Mouse (Mus musculus) T-helper 1 cell (primary cell): ENCODE data around the gene Gdf2.

Source experiments
- in situ Hi-C: fragments of 300-600 bp; cut with MboI, MseI; formaldehyde crosslinking; loops from one replicate; pipeline ENCODE4 v1.15.1; 2025; ENCODE audit warnings: high pct_unique_total_duplicates

Gene Gdf2

DNA sequence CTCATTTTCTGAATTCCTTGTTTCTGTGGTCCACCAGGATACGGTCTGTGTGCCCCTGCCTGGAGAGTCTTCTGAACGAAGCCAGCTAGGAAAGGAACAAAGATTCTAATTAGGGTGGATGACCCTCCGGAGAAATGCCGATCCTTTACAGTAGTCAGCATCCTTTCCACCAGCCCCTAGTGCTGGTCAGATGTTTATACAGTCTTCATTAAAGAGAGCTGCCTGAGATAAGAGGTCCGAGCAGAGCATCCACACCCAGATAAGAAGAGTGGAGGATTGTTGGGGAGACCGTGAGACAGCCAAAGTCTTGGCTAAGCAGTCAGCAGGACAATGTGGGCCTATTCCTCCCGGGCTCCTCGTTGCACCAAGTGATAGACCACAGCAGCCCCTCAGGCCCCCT is at the start of gene Gdf2:
Gene Gdf2 (plus strand): TSS at position 301 of the 400 bp plus-strand sequence.
- in situ Hi-C loops: no loop called here

GRCm38 (mm10) chr14:33891507-33891906 is 49.3 kb upstream of the Gdf2 start:
- in situ Hi-C loops: no loop called here

- in situ Hi-C loops: no loop called here
Measured at GRCm38 (mm10) chr14:33895777-33896176, 45.1 kb upstream of the Gdf2 start.

GRCm38 (mm10) chr14:33896628-33897300 is 44.1 kb upstream of the Gdf2 start:
- in situ Hi-C loops: no loop called here

DNA sequence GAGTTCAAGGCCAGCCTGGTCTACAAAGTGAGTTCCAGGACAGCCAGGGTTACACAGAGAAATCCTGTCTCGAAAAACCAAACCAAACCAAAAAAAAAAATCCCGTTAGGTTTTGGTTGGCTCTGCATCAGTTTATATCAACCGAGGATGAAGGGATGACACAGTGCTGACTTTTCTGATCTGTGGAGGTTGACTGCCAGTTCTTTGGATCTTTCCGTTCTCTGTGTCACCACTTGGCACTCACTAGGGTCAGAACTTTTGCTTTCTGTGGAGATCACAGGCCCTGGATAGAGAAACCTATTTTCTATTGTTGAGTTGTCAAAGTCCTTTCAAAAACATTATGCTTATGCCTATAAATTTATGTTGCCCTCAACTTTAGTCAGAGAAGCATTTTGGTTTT is 38.1 kb upstream of the Gdf2 start:
- in situ Hi-C loops: no loop called here

GRCm38 (mm10) chr14:33903199-33903598 is 37.6 kb upstream of the Gdf2 start:
- in situ Hi-C loops: no loop called here

DNA sequence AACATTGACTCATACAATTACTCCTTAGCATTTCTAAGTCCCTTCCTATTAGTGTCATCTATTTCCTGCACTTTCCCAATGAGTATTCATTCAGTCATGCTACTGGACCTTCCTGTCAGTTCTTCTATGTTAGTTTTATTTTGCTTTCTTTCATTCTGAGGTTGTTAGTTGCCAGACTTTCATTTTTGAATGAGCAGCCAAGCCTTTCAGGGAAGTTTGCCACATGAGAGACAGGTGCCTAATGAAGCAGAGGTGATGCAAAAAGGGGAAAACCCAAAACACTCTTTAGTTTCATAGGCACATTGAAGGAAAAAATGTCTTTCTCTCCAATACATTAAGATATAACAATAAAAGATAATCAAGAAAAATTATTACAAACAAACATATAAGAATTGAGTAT is 36.0 kb upstream of the Gdf2 start:
- in situ Hi-C loops: no loop called here

DNA sequence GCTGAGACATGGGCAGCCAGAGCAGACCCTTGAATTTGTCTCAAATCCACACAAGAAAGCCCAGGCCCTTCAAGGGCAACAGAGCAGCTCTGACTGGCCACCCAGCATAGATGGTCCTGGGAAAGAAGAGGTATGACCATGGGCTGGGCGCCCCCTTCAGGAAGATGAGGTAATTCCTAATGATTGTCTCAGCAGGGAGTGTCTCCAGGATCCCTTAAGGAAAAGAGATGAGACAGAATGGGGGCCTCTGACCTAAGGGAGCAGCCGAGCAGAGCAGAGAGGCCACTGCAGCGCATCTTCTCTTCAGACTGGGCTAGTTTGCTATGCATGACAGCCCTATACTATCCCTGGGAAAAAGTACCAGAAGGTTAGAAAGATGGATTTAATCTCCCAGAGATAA is 27.1 kb upstream of the Gdf2 start:
- in situ Hi-C loops: no loop called here

GRCm38 (mm10) chr14:33914206-33914605 is 26.6 kb upstream of the Gdf2 start:
- in situ Hi-C loops: no loop called here

DNA sequence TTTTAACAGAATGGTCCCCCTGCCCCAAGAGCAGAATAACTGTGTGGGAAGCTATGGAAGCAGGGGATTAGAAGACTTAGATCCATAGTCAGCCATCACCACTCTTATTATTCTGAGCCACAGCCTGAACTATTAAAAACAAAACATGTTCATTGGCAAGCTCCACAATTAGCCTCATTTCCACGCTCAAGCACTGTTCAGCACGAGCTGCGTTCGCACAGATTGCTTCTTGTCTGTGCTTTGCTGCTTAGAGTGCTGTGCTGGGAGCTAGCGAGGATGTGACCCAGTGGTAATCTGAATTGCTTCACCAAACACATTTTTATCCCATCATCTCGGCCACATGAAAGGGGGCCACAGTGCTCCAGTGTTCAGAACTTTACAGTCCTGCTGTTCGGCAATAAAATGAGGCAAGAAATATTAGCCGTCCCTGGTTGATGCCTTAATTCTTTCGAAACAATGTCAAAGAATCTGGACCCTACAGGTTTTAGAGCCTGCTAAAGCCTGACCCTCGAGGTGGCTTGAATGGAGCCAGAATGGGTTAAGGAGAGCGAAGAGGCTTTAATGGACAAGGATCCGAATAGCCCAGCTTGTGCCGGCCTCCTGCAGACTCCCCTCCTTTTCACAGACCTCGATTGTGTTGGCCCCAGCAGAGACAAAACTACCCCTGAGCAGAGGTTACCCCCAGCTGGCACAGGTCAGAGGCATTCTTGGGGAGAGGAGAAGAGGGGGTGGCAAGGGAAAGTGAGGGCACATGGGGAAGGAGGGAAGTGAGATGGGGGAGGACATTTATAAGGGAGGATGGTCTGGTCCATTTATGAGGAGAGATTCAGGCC is 19.9 kb upstream of the Gdf2 start:
- in situ Hi-C loops: no loop called here

- in situ Hi-C loops: no loop called here
Measured at GRCm38 (mm10) chr14:33922771-33923167, 18.1 kb upstream of the Gdf2 start.

- in situ Hi-C loops: no loop called here
Measured at GRCm38 (mm10) chr14:33923168-33924070, 17.4 kb upstream of the Gdf2 start, which contains the start of gene Gdf10. Gene Gdf10 (plus strand): TSS chr14:33923587.

- in situ Hi-C loops: loop anchor here (10.0 kb wide), 1 partner anchor 237 kb away; no protein-coding TSS in a partner anchor
Measured at GRCm38 (mm10) chr14:33931853-33932252, 9.0 kb upstream of the Gdf2 start.

GRCm38 (mm10) chr14:33932935-33933703 is 7.7 kb upstream of the Gdf2 start:
- in situ Hi-C loops: loop anchor here (10.0 kb wide), 1 partner anchor 238 kb away; no protein-coding TSS in a partner anchor

DNA sequence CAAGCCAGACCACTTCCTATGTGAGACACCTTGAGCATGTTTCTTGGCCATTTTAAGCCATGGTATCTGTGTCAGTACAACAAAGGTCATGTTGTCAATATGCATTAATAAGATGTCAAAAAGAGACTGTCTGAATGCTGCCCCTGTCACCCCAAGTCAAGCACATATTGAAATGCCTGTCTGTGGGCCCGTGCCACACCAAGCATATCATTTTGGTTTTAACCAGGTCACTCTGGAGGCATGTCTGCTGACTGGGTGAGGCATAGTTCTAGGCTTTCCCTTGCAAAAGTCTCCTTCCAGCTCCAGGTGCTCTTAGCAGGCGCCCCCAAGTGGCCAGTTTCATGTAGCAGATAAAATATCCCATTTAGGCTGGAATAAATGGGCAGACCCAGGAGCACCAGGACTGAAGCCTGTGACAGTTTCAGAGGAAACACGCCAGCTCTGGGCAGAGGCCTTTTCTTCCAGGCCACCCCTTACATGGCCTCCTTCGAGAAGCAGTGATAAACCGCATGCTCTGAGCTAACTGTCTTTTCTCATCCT is 7.0 kb upstream of the Gdf2 start:
- in situ Hi-C loops: loop anchor here (10.0 kb wide), 1 partner anchor 239 kb away; no protein-coding TSS in a partner anchor

- in situ Hi-C loops: loop anchor here (10.0 kb wide), 1 partner anchor 244 kb away; no protein-coding TSS in a partner anchor
Measured at GRCm38 (mm10) chr14:33939117-33939516, 1.7 kb upstream of the Gdf2 start.

GRCm38 (mm10) chr14:33942222-33942621 is 1.4 kb downstream of the Gdf2 start:
- in situ Hi-C loops: no loop called here

GRCm38 (mm10) chr14:33946125-33946524 is 5.3 kb downstream of the Gdf2 start:
- in situ Hi-C loops: no loop called here

DNA sequence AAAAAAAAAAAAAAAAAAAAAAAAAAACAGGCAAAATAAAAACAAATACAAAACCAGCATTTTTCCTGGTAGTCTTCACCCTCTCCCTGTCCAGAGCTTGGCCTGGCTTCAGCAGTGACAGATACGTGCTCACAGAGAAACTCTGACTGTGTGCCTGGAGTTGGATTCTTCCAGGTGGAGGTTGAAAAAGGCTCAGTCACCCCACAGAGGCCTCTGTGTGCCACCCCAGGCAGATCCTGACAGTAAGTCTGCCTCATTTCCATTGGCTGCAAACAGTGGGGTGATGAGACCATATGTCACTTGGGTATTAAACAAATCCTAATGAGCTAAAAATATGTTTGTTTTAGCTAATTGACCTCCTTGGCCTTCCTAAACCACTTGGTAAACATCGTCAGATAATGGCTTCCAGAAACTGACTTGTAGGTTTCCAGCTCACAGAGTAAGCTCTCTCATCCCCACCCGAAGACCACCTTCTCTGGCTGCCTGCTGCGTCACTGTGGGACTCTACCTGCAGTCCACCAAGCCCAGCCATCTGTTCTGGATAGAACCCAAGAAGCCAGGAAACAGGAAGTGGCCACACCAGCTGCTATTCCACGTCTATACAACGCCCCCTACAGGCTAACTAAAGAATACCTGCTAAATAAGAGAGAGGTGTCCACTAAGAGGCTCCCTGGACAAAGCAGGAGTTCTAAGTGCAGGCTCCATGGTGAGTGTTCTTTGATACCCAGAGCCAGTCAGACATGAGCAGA is 11.6 kb downstream of the Gdf2 start:
- in situ Hi-C loops: no loop called here

DNA sequence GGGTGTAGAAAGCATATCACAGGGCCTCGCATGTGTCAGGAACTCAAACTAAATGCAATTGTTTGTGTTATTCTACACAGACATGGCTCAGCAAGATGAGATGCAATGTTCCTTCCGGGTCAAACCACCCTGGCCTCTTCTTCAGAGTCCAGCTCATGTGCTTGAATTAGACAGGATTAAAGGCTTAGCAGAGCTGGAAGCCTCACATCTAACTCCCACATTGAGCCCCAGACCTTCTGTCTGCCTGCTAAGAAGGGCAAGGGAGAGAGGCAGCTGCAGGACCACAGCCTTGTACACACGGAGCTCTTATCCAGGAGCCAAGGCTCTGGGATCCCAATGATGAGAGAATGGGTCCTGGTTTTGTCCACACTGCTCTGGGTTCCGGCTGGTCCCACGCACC is 12.9 kb downstream of the Gdf2 start, which contains the start of gene Rbp3:
Gene Rbp3 (plus strand): TSS at position 243 of the 400 bp plus-strand sequence.
- in situ Hi-C loops: no loop called here
